Mouse (Mus musculus): ENCODE data around the gene Olfr877. TPM values are rescaled to one million over a fixed set of nuclear protein-coding genes. Genes with fewer than 3 reads are reported as not detected.
A peak's percentile ranks its signal among the peaks of the same experiment; 100 is the strongest.

The Olfr877 gene
- polyA plus RNA-seq (2012; fragmentation: generic; extraction: Trizol), result not detected

DNA sequence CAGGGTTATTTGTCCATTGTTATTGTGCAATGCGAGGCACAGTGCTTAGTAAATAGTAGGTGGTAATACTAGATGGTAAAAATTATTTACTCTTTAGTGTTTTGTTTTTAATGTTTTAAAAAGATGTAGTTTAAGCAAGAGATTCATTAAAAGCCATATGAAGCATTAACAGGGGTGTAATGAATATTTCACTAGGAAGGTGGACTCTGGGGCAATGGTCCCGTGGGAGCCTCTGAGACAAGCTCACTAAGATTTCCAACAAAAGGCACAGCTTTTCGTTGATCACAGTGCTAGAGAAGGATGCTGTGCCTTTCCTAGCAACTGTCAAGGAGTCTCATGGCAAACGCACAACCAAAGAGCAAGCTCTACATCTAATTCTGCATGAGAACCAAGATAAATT is at the start of gene Olfr877:
Gene Olfr877 (plus strand): TSS at position 301 of the 400 bp plus-strand sequence.
- TF ChIP-seq TCF3 (IDR thresholded peaks at IDR 0.05; ENCODE audit: insufficient read length, low read depth) (no peak), TCF12 (IDR thresholded peaks at IDR 0.05; ENCODE audit: insufficient read depth, poor library complexity, severe bottlenecking) (no peak), CEBPB (IDR thresholded peaks at IDR 0.05; ENCODE audit: insufficient read depth, poor library complexity, severe bottlenecking) (no peak)
- Histone ChIP-seq H3K4me3 (no peak within 1 kb of the TSS), H3K4me2 (ENCODE audit: low read depth) (no peak within 1 kb of the TSS), H3K36me3 (ENCODE audit: control insufficient read depth, insufficient read depth) (no peaks in the 10 kb centered on the region), H3K79me2 (ENCODE audit: control insufficient read depth, insufficient read depth) (no peaks in the 10 kb centered on the region), H3ac (ENCODE audit: control insufficient read depth, insufficient read length) (no peak within 1 kb of the TSS), H3K27me3 (ENCODE audit: control insufficient read depth, insufficient read depth, insufficient read length) (no peaks in the 10 kb centered on the region)

DNA sequence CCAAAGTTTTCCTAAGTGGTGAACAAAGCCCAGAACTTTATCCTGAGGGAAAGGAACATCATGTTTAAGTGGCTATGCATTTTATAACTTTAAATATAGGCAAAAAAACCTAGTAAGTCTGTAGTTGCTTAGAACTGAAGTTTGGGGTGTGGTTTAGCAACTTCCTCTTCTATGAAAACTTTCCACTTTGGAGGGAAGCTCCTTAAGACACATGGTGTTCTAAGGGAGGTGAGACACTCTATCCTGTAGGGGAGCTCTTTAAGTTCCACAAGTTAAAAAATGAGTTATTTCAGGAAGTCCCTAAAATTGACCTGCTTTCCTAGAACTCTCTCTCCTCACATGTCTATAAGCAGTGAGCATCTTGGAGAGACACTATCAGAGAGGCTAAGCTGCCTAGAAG is 46.8 kb upstream of the Olfr877 start:
- Histone ChIP-seq H3K79me2 (ENCODE audit: control insufficient read depth, insufficient read depth) (no peaks in the 10 kb centered on the region), H3ac (ENCODE audit: control insufficient read depth, insufficient read length) (no peak overlapping the region), H3K4me2 (ENCODE audit: low read depth) (no peak overlapping the region), H3K4me3 (no peak overlapping the region), H3K36me3 (ENCODE audit: control insufficient read depth, insufficient read depth) (no peaks in the 10 kb centered on the region), H3K27me3 (ENCODE audit: control insufficient read depth, insufficient read depth, insufficient read length) (no peaks in the 10 kb centered on the region)
- TF ChIP-seq USF1 (IDR thresholded peaks at IDR 0.05; ENCODE audit: low read depth) (no peak), MYOG (IDR thresholded peaks at IDR 0.05; ENCODE audit: control insufficient read depth in 1 of 3, insufficient read depth in 1 of 3, insufficient read length in 2 of 3, low read depth in 2 of 3) (no peak), SRF (IDR thresholded peaks at IDR 0.05; ENCODE audit: control insufficient read depth, insufficient read length, low read depth) (no peak)

- H3K4me2 ChIP-seq (ENCODE audit: low read depth), result no peak overlapping the region
- TF ChIP-seq CEBPB (IDR thresholded peaks at IDR 0.05; ENCODE audit: insufficient read depth, poor library complexity, severe bottlenecking) (0 out of 2 replicates have a peak, but pooled peaks have one; percentile 3), MAX (IDR thresholded peaks at IDR 0.05; ENCODE audit: low read depth) (no peak)
- no peaks in the 10 kb centered on the region for H3K27me3 ChIP-seq (ENCODE audit: control insufficient read depth, insufficient read depth, insufficient read length)
Observed at GRCm38 (mm10) chr9:37808456-37808855, 45.6 kb upstream of the Olfr877 start.

DNA sequence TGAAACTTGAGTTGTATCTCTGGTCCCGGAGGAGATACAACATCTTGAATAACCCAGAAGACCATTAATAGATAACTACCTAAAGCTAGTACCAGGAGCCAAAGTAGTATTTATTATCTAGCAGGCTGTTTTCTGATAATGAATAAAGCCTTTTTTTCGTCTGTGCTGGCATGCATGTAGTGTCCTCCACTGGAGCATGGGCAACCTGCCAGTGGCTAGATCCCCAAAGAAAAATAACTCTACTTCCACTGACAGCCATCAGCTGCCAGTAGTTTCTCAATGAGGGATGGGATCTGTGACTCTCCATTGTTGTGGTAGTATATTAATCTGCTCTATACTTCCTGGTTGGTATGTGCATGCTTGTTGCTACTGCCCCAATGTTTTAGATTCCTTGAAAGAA is 45.1 kb upstream of the Olfr877 start:
- Histone ChIP-seq H3K27me3 (ENCODE audit: control insufficient read depth, insufficient read depth, insufficient read length) (no peaks in the 10 kb centered on the region), H3K79me2 (ENCODE audit: control insufficient read depth, insufficient read depth) (no peaks in the 10 kb centered on the region), H3K4me3 (no peak overlapping the region), H3K36me3 (ENCODE audit: control insufficient read depth, insufficient read depth) (no peaks in the 10 kb centered on the region), H3ac (ENCODE audit: control insufficient read depth, insufficient read length) (no peak overlapping the region), H3K4me2 (ENCODE audit: low read depth) (no peak overlapping the region)
- no peak for TF ChIP-seq MYOG (IDR thresholded peaks at IDR 0.05; ENCODE audit: control insufficient read depth in 1 of 3, insufficient read depth in 1 of 3, insufficient read length in 2 of 3, low read depth in 2 of 3)
- no peak for TF ChIP-seq TCF3 (IDR thresholded peaks at IDR 0.05; ENCODE audit: insufficient read length, low read depth)
- TF ChIP-seq USF1 (IDR thresholded peaks at IDR 0.05; ENCODE audit: low read depth), result no peak

More at GRCm38 (mm10) chr9:37808456-37808855, 45.6 kb upstream of the Olfr877 start:
- Histone ChIP-seq H3K79me2 (ENCODE audit: control insufficient read depth, insufficient read depth) (no peaks in the 10 kb centered on the region), H3ac (ENCODE audit: control insufficient read depth, insufficient read length) (no peak overlapping the region), H3K4me3 (no peak overlapping the region), H3K36me3 (ENCODE audit: control insufficient read depth, insufficient read depth) (no peaks in the 10 kb centered on the region)

DNA sequence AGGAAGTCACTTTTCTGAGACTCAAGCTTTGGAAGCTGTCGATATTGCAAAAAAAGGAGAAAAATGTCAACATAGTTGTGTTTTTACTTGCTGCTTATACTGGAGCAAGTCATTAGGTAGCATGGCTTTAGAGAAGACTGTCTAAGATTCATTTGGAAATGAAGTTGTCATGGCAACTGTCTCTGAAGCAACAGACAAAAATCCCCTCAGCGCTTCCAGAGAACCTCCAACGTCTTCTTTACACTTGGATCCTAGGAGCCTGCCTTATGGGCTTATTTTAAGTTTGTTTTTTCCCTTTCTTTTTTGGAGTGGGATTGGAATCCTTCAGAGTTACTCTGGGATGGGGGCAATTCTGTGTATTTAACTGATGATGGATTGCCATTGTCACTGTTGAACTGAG is 39.4 kb upstream of the Olfr877 start:
- Histone ChIP-seq H3K27me3 (ENCODE audit: control insufficient read depth, insufficient read depth, insufficient read length) (no peaks in the 10 kb centered on the region), H3K36me3 (ENCODE audit: control insufficient read depth, insufficient read depth) (no peaks in the 10 kb centered on the region), H3K4me2 (ENCODE audit: low read depth) (no peak overlapping the region), H3ac (ENCODE audit: control insufficient read depth, insufficient read length) (no peak overlapping the region), H3K4me3 (no peak overlapping the region), H3K79me2 (ENCODE audit: control insufficient read depth, insufficient read depth) (no peaks in the 10 kb centered on the region)
- TF ChIP-seq CEBPB (IDR thresholded peaks at IDR 0.05; ENCODE audit: insufficient read depth, poor library complexity, severe bottlenecking) (no peak), POLR2AphosphoS2 (IDR thresholded peaks at IDR 0.05; ENCODE audit: insufficient read length, low read depth) (no peak), E2F4 (IDR thresholded peaks at IDR 0.05; ENCODE audit: insufficient read depth) (no peak), POLR2A (IDR thresholded peaks at IDR 0.05; ENCODE audit: insufficient read length, low read depth) (no peak), MAX (IDR thresholded peaks at IDR 0.05; ENCODE audit: low read depth) (no peak), SRF (IDR thresholded peaks at IDR 0.05; ENCODE audit: control insufficient read depth, insufficient read length, low read depth) (no peak), USF1 (IDR thresholded peaks at IDR 0.05; ENCODE audit: low read depth) (no peak), TCF12 (IDR thresholded peaks at IDR 0.05; ENCODE audit: insufficient read depth, poor library complexity, severe bottlenecking) (no peak), MYOG (IDR thresholded peaks at IDR 0.05; ENCODE audit: control insufficient read depth in 1 of 3, insufficient read depth in 1 of 3, insufficient read length in 2 of 3, low read depth in 2 of 3) (no peak), REST (IDR thresholded peaks at IDR 0.05; ENCODE audit: insufficient read depth, insufficient read length) (no peak), TCF3 (IDR thresholded peaks at IDR 0.05; ENCODE audit: insufficient read length, low read depth) (no peak), MYOD1 (IDR thresholded peaks at IDR 0.05; ENCODE audit: control insufficient read depth in 1 of 3, insufficient read length in 2 of 3, low read depth in 2 of 3) (no peak)

DNA sequence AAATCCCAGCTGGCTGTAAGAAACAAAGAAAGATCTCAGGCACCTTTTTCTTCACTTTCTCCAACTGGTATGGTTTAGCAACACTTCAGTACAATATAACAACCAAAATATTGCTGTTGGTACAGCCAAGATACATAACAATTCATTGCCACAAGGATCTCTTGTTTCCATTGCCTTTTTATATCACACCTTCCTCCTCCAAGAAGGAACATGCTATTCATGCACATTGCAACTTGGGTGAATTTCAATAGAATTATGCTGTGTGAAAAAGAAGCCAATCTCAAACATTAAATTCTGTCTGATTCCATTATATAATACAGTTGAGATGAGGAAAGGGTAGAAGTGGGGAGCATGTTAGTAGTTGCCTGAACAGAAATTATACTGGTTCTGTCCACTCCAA is 24.2 kb upstream of the Olfr877 start:
- TF ChIP-seq MYOD1 (IDR thresholded peaks at IDR 0.05; ENCODE audit: control insufficient read depth in 1 of 3, insufficient read length in 2 of 3, low read depth in 2 of 3) (no peak), E2F4 (IDR thresholded peaks at IDR 0.05; ENCODE audit: insufficient read depth) (no peak), TCF12 (IDR thresholded peaks at IDR 0.05; ENCODE audit: insufficient read depth, poor library complexity, severe bottlenecking) (no peak), POLR2AphosphoS2 (IDR thresholded peaks at IDR 0.05; ENCODE audit: insufficient read length, low read depth) (no peak), MAX (IDR thresholded peaks at IDR 0.05; ENCODE audit: low read depth) (no peak), SRF (IDR thresholded peaks at IDR 0.05; ENCODE audit: control insufficient read depth, insufficient read length, low read depth) (no peak), USF1 (IDR thresholded peaks at IDR 0.05; ENCODE audit: low read depth) (no peak), TCF3 (IDR thresholded peaks at IDR 0.05; ENCODE audit: insufficient read length, low read depth) (no peak), MYOG (IDR thresholded peaks at IDR 0.05; ENCODE audit: control insufficient read depth in 1 of 3, insufficient read depth in 1 of 3, insufficient read length in 2 of 3, low read depth in 2 of 3) (no peak), REST (IDR thresholded peaks at IDR 0.05; ENCODE audit: insufficient read depth, insufficient read length) (no peak), CEBPB (IDR thresholded peaks at IDR 0.05; ENCODE audit: insufficient read depth, poor library complexity, severe bottlenecking) (no peak), POLR2A (IDR thresholded peaks at IDR 0.05; ENCODE audit: insufficient read length, low read depth) (no peak)
- Histone ChIP-seq H3K4me3 (no peak overlapping the region), H3K36me3 (ENCODE audit: control insufficient read depth, insufficient read depth) (no peaks in the 10 kb centered on the region)

More for the DNA sequence above, 24.2 kb upstream of the Olfr877 start:
- no peaks in the 10 kb centered on the region for H3K27me3 ChIP-seq (ENCODE audit: control insufficient read depth, insufficient read depth, insufficient read length)
- no peak overlapping the region for H3K4me2 ChIP-seq (ENCODE audit: low read depth)
- H3K79me2 ChIP-seq (ENCODE audit: control insufficient read depth, insufficient read depth), result no peaks in the 10 kb centered on the region
- no peak overlapping the region for H3ac ChIP-seq (ENCODE audit: control insufficient read depth, insufficient read length)

All from myocyte (in vitro differentiated cells).